Mouse (Mus musculus) lung, embryonic 15.5 days (tissue): ENCODE results near the gene Asb8. TPM values are rescaled to one million over a fixed set of nuclear protein-coding genes. Genes with fewer than 3 reads are reported as not detected.

Experiments
- ATAC-seq: fragments of 200-750 bp; cut with Nextera tagmentation; 2 replicates; pipeline ENCODE4 v1.8.0; 2017; ENCODE audit warnings: moderate number of reproducible peaks, borderline replicate concordance; ENCODE audit not compliant: low FRiP score, low TSS enrichment; ENCODE audit errors: extremely low read depth
- H3K27ac ChIP-seq: fragments of 300-500 bp; sonication (generic); 2 replicates; pipeline ENCODE4 v1.5.1; 2015; ENCODE audit warnings: moderate library complexity, mild to moderate bottlenecking, inconsistent platforms
- H3K27me3 ChIP-seq: fragments of 300-500 bp; sonication (generic); 2 replicates; pipeline ENCODE4 v1.6.1; 2015; ENCODE audit warnings: inconsistent platforms
- H3K36me3 ChIP-seq: fragments of 300-500 bp; sonication (generic); 2 replicates; pipeline ENCODE4 v1.6.1; 2015; ENCODE audit warnings: inconsistent platforms
- H3K4me1 ChIP-seq: fragments of 300-500 bp; sonication (generic); 2 replicates; pipeline ENCODE4 v1.6.1; 2015; ENCODE audit warnings: inconsistent platforms
- H3K4me2 ChIP-seq: fragments of 300-500 bp; sonication (generic); 2 replicates; pipeline ENCODE4 v1.6.1; 2015; ENCODE audit warnings: inconsistent platforms, mild to moderate bottlenecking, moderate library complexity
- H3K4me3 ChIP-seq: fragments of 300-500 bp; sonication (generic); 2 replicates; pipeline ENCODE4 v1.5.1; 2015; ENCODE audit warnings: mild to moderate bottlenecking, inconsistent platforms
- H3K9ac ChIP-seq: fragments of 300-500 bp; sonication (generic); 2 replicates; pipeline ENCODE4 v1.6.1; 2015; ENCODE audit warnings: inconsistent platforms
- H3K9me3 ChIP-seq: fragments of 300-500 bp; sonication (generic); 2 replicates; pipeline ENCODE4 v1.6.1; 2016; ENCODE audit warnings: inconsistent platforms
- WGBS: fragments of 180-500 bp; shearing (Covaris S2); methylation state at CpG from one replicate; pipeline ENCODE4 v1.1.7; 2015; 5-methylcytosine and 5-hydroxymethylcytosine counted together
- polyA plus RNA-seq: library from polyadenylated mRNA; unstranded; fragments of >200 nt; fragmentation: Nextera tagmentation; extraction: Ambion mirVana; gene quantifications from 2 replicates; pipeline ENCODE4 v1.2.1, GENCODE M21; 2015

The Asb8 gene
- polyA plus RNA-seq, 1 experiment from 2014 or later, result 43.6 TPM

DNA sequence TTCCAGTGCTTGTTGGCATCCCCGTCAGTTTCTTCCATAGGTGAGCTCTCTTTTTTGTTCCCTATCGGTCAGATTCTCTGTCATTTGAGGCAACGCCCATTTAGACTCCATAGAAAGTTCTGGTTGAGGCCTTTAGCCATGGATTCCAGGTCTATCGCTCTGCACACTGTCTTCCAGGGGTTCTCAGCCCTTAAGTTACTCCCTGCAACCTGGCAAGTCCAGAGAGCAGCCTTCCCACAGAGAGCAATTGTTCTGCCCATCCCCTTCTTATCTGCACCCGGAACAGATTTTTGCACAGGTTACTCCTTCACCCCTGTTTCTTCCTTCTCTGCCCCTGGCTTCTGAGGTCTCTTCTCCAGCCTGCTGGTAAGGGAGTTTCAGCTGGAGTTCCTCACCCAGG, 6.7 kb upstream of the Asb8 start:
- Histone ChIP-seq H3K27ac (no peak overlapping the region), H3K4me2 (no peak overlapping the region), H3K9me3 (no peaks in the 10 kb centered on the region), H3K4me1 (peaks cover 11% of the 10 kb centered on the region), H3K4me3 (no peak overlapping the region), H3K27me3 (peaks cover 85% of the 10 kb centered on the region), H3K9ac (no peak overlapping the region), H3K36me3 (no peaks in the 10 kb centered on the region)
- 69% methylated on average over 5 of the region's 5 CpGs for WGBS
- no peak for ATAC-seq

DNA sequence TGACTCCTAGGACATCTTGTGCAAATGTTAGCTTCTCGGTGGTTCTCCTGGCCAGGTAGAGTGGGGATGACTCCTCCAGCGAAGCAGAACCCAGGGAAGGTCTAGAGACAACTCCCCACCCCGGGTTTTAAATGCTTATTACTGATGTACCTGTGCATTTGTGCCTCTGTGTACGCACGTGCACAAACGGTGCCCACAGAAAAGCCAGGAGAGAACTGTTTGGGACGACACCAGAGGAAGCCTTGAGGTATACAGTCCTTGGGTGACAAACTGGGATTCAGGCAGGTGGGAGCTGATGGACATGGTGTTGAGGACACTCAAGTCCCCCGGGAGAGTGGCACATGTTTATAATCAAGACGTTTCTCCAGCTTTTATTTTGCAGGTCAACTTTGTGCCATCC, 5.5 kb upstream of the Asb8 start:
- no peak overlapping the region for H3K27ac ChIP-seq
- no peaks in the 10 kb centered on the region for H3K36me3 ChIP-seq
- H3K9ac ChIP-seq, result no peak overlapping the region
- H3K9me3 ChIP-seq, result no peaks in the 10 kb centered on the region
- H3K4me2 ChIP-seq, result no peak overlapping the region
- peaks cover 88% of the 10 kb centered on the region for H3K27me3 ChIP-seq
- WGBS, result 60% methylated on average over 9 of the region's 9 CpGs
- no peak overlapping the region for H3K4me3 ChIP-seq
- no peak for ATAC-seq
- peaks cover 11% of the 10 kb centered on the region for H3K4me1 ChIP-seq

GRCm38 (mm10) chr15:98170365-98170764, 4.9 kb upstream of the Asb8 start:
- peaks cover 89% of the 10 kb centered on the region for H3K27me3 ChIP-seq
- 32% methylated on average over 7 of the region's 7 CpGs for WGBS
- no peak for ATAC-seq

GRCm38 (mm10) chr15:98168622-98169004, 3.2 kb upstream of the Asb8 start:
- Histone ChIP-seq H3K4me1 (peaks cover 11% of the 10 kb centered on the region), H3K4me3 (no peak overlapping the region), H3K27me3 (peaks cover 87% of the 10 kb centered on the region), H3K9ac (no peak overlapping the region), H3K27ac (no peak overlapping the region), H3K36me3 (no peaks in the 10 kb centered on the region), H3K4me2 (no peak overlapping the region), H3K9me3 (no peaks in the 10 kb centered on the region)
- whole genome bisulfite sequencing, result 5% methylated on average over 19 of the region's 19 CpGs
- ATAC-seq, result no peak

More at GRCm38 (mm10) chr15:98170365-98170764, 4.9 kb upstream of the Asb8 start:
- no peaks in the 10 kb centered on the region for H3K9me3 ChIP-seq
- no peaks in the 10 kb centered on the region for H3K36me3 ChIP-seq
- H3K4me2 ChIP-seq, result no peak overlapping the region
- H3K9ac ChIP-seq, result no peak overlapping the region
- H3K4me3 ChIP-seq, result no peak overlapping the region
- H3K27ac ChIP-seq, result no peak overlapping the region
- peaks cover 11% of the 10 kb centered on the region for H3K4me1 ChIP-seq

DNA sequence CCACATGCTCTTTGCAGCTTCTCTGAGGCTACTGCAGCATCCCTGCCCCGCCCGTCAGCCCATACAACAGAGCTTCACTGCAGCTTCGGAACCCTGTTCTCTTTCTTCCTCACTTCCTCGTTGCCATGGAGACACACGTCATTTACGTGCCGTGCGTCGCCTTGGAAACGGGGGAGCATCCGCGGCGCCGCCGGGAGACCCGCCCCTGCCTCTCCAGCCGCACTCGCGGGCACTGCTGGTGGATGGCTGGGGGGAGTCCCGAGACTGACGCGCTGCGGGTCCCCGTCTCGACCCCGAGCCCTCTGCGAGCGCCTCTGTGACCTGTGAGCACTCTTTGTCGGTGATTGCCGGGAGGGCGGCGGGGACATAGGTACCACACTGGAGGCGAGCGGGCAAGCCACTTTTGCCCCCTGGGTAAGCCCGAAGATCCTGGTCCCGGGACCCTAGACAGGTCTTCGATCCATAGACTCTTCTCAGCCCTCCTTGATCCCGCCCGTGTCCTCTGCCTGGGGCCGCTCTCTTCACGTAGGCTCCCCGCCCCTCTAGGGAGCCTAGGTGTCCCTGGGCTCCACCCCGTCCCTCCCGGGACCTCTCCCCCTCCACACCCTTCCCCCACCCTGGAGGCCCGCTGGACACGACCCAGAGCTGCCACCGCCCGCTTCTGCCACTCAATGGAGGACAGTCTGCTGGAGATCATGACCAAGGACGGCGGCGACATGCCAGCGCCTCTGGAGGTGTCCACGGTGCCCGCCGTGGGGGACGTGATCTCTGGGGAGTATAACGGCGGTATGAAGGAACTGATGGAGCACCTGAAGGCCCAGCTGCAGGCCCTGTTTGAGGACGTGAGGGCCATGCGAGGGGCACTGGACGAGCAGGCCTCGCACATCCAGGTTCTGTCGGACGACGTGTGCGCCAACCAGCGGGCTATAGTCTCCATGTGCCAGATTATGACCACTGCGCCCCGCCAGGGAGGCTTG, 2.5 kb upstream of the Asb8 start:
- H3K9ac ChIP-seq, result no peak overlapping the region
- peaks cover 11% of the 10 kb centered on the region for H3K4me1 ChIP-seq
- peak overlapping the region; percentile 58 for H3K4me2 ChIP-seq
- WGBS, result 2% methylated on average over 69 of the region's 69 CpGs
- peak; percentile 83; the same call in 1 of the 2 replicates for ATAC-seq
- no peaks in the 10 kb centered on the region for H3K36me3 ChIP-seq
- peaks cover 80% of the 10 kb centered on the region for H3K27me3 ChIP-seq
- H3K27ac ChIP-seq, result no peak overlapping the region
- peak overlapping the region; percentile 32 for H3K4me3 ChIP-seq
- H3K9me3 ChIP-seq, result no peaks in the 10 kb centered on the region

DNA sequence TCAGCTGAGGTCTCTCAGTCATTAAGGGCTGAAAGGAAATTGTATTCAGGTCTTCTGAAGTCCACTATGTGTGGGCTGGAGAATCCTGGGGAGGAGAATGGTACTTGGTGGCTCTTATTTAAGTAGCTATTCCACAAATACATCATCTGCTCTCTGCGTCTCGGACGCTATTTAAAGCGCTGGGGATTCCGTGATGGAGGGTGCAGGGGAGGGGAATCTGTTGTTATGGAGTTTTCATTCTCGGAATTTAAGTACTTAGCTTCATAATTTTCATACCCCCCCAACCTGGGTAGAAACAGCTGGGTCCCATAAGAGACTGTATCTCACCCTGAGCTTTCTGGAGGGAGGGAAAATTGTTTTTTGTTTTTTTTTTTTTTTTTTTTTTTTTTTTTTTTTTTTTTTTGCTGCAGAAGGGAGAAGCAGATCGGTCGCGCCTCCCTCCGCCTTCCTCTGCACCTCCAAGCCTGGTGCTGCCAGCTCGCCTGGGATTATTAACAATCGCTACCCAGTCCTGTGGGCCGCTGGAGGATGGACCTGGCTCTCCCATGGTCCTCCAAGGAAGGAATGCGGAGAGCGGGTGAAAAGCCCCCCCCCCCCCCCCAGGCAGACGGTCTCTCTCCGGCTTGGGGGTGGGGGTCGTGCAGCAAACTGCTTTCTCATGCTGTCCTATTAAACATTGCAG, 1.7 kb upstream of the Asb8 start, which contains the start of gene Ccdc184:
Ccdc184 (plus strand) TSS at position 196 of the 682 bp plus-strand sequence.
- ATAC-seq, result peak; percentile 16; the same call in 1 of the 2 replicates
- Histone ChIP-seq H3K4me1 (peaks cover 11% of the 10 kb centered on the region), H3K27ac (no peak within 1 kb of the TSS), H3K27me3 (peaks cover 74% of the 10 kb centered on the region), H3K36me3 (no peaks in the 10 kb centered on the region), H3K9me3 (no peaks in the 10 kb centered on the region), H3K4me3 (peak within 1 kb of the TSS; percentile 32), H3K4me2 (peak within 1 kb of the TSS; percentile 58), H3K9ac (no peak within 1 kb of the TSS)
- 5% methylated on average over 18 of the region's 18 CpGs for WGBS

DNA sequence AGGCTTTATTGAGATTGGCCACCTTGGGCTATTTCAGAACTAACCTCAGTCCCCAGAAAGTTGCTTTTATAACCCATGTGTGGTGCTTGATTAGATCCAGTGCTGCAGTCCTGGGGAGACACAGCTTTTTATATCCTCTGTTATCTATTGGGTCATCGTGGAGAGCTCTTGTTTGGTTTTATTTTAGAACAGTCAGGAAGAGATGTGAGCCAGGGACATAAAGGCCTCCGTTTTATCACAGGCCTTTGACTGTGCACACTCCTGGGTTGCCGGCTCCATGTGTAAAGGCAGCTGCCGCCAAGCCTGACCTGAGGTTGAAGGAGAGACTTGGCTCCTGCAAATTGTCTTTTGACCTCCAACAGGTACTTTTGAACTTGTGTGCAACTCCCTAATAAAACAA, 2.9 kb downstream of the Asb8 start:
- no peak overlapping the region for H3K9ac ChIP-seq
- H3K36me3 ChIP-seq, result no peaks in the 10 kb centered on the region
- H3K27ac ChIP-seq, result no peak overlapping the region
- H3K27me3 ChIP-seq, result peaks cover 29% of the 10 kb centered on the region
- 59% methylated on average over 4 of the region's 4 CpGs for WGBS
- ATAC-seq, result no peak
- H3K9me3 ChIP-seq, result no peaks in the 10 kb centered on the region
- no peak overlapping the region for H3K4me3 ChIP-seq
- H3K4me2 ChIP-seq, result no peak overlapping the region
- peaks cover 4% of the 10 kb centered on the region for H3K4me1 ChIP-seq

GRCm38 (mm10) chr15:98161026-98161805, 4.2 kb downstream of the Asb8 start:
- no peaks in the 10 kb centered on the region for H3K36me3 ChIP-seq
- WGBS, result 63% methylated on average over 19 of the region's 19 CpGs
- H3K27ac ChIP-seq, result no peak overlapping the region
- peaks cover 16% of the 10 kb centered on the region for H3K27me3 ChIP-seq
- H3K4me3 ChIP-seq, result no peak overlapping the region
- H3K4me2 ChIP-seq, result no peak overlapping the region
- H3K4me1 ChIP-seq, result no peaks in the 10 kb centered on the region
- ATAC-seq, result no peak
- no peaks in the 10 kb centered on the region for H3K9me3 ChIP-seq
- no peak overlapping the region for H3K9ac ChIP-seq

GRCm38 (mm10) chr15:98157253-98157652, 8.2 kb downstream of the Asb8 start:
- WGBS, result 39% methylated on average over 1 of the region's 1 CpGs

GRCm38 (mm10) chr15:98155944-98156343, 9.5 kb downstream of the Asb8 start:
- WGBS, result 55% methylated on average over 4 of the region's 4 CpGs

More at GRCm38 (mm10) chr15:98157253-98157652, 8.2 kb downstream of the Asb8 start:
- no peak overlapping the region for H3K9ac ChIP-seq
- no peak overlapping the region for H3K27ac ChIP-seq
- H3K4me3 ChIP-seq, result no peak overlapping the region
- ATAC-seq, result no peak
- H3K36me3 ChIP-seq, result no peaks in the 10 kb centered on the region
- no peaks in the 10 kb centered on the region for H3K9me3 ChIP-seq
- H3K4me1 ChIP-seq, result no peaks in the 10 kb centered on the region
- no peaks in the 10 kb centered on the region for H3K27me3 ChIP-seq
- no peak overlapping the region for H3K4me2 ChIP-seq

DNA sequence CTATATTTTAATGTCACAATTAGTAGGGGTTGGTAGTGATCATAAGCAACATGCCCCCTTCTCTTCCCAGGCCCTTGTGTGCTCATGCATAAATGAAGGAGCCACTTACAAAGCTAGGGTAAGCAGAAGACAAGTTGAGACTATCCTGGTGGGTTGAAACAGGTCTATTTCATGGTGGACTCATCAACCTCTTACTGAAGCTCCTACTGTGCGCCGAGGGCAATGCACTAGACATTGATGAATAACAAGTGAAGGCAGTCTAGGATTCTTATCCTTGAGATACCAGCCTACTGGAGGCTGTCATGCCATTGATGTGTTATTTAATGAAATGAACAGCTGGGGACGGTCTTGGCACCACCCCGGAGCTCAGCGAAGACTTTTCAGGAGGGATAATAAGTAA, 10.2 kb downstream of the Asb8 start:
- WGBS, result 80% methylated on average over 5 of the region's 5 CpGs
- ATAC-seq, result no peak

More at GRCm38 (mm10) chr15:98155944-98156343, 9.5 kb downstream of the Asb8 start:
- Histone ChIP-seq H3K4me1 (no peaks in the 10 kb centered on the region), H3K4me2 (no peak overlapping the region), H3K9me3 (no peaks in the 10 kb centered on the region), H3K9ac (no peak overlapping the region), H3K4me3 (no peak overlapping the region), H3K36me3 (no peaks in the 10 kb centered on the region), H3K27me3 (no peaks in the 10 kb centered on the region), H3K27ac (no peak overlapping the region)
- no peak for ATAC-seq

More for the DNA sequence above, 10.2 kb downstream of the Asb8 start:
- Histone ChIP-seq H3K4me2 (no peak overlapping the region), H3K27me3 (no peaks in the 10 kb centered on the region), H3K4me1 (no peaks in the 10 kb centered on the region), H3K9ac (no peak overlapping the region), H3K36me3 (no peaks in the 10 kb centered on the region), H3K4me3 (no peak overlapping the region), H3K9me3 (no peaks in the 10 kb centered on the region), H3K27ac (no peak overlapping the region)
